Mouse (Mus musculus): ENCODE data around the gene Ypel2.

GRCm38 (mm10) chr11:86969041-86969821 is 24.3 kb downstream of the Ypel2 start:
- no peak for TF ChIP-seq POLR2A (IDR thresholded peaks at IDR 0.05; ENCODE audit: control insufficient read depth, extremely low read depth, insufficient read depth, low read length, poor library complexity)
- TF ChIP-seq CTCF (IDR thresholded peaks at IDR 0.05; ENCODE audit: borderline replicate concordance, control insufficient read depth, extremely low read depth, insufficient read depth, low read length, poor library complexity), result no peak

Data from thymus, adult 2 months (tissue).